Mouse (Mus musculus) adrenal gland, adult 2 months (tissue): ENCODE measurements at regions not wholly inside any gene's neighbourhood (a gene's known extent, or its start where the extent isn't known, plus 50 kb on each side); places are given as distances from the start of the nearest gene placed in this dataset.
"Not testable (repeated sequence)": the region's sequence is repeated elsewhere in the genome, so short reads cannot be mapped to it uniquely, and the experiment has no call there.

Source experiments
- DNase-seq: peaks from one replicate; pipeline ENCODE4 v3.0.0; 2021

DNA sequence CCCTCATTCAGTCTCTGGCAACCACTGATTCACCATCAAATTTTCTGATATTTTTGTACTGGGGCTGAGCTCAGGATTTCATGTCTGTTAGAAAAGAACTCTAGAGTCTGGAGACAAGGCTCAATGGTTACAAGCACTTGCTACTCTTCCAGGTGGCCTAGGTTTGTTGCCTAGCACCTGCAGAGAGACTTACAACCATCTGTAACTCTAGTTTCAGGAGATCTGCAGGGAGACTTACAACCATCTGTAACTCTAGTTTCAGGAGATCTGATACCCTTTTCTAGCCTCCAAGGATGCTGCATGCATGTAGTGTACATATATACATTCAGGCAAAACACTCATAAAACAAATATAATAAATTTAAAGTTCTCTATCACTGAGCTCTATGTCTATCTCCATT is 166.1 kb downstream of the Akr1d1 start:
- no peak for DNase-seq

DNA sequence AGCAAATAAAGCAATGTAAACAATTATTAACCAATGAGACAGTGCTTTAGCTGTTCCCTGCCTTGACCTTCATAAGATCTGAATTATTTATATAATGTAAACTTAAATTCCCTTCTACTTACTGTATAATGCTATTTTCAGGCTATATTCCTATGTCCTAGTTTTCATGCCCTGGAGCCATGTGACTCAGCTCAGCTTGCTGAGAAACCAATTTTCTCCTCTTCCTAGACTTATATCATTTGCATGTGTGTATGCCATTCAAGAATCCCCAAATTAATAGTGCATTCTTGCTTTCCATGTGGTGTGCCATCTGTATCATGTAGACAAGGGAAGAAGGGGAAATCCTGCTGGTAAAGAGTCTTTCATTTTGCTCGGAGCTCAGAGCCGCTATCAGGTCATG is 166.7 kb upstream of the Trim24 start:
- DNase-seq: no peak

DNA sequence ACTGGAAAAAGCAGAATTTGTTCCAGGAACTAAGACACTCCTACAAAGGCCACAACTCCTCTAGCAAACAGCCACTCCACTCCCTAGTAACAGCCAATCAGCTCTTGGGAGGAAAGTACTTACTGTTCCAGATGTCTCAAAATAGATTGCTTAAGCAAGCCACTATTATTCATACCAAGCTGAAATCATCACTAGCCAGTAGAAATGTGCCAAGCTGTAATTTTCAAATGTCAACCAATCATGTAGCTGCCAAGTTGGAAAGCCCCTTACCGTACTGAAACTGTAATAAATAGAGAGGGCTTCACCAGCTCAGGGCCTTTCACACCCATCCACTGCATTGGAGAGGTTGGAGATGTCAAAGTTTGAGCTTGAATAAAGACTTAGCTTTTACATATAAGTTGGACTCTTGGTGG is 164.9 kb upstream of the Trim24 start:
- DNase-seq: peak; percentile 25

DNA sequence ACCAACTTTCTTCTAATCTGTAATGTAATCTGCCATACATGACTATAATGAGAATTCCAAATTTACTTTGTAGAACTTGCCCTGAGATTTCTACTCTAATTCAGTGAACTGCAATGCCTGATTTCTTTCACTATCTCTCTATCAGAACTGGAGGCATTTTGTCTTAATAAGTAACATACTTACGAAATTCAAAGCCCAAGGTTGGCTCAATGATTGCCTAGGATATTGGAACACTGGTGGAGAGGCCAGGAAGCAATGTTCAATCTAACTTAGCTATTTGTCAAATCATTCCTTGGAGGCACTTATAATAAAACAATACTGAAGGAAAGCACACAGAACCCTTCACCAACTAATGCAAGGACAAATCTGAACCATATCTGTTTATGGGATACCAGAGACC is 162.9 kb upstream of the Trim24 start:
- not testable (repeated sequence) for DNase-seq

DNA sequence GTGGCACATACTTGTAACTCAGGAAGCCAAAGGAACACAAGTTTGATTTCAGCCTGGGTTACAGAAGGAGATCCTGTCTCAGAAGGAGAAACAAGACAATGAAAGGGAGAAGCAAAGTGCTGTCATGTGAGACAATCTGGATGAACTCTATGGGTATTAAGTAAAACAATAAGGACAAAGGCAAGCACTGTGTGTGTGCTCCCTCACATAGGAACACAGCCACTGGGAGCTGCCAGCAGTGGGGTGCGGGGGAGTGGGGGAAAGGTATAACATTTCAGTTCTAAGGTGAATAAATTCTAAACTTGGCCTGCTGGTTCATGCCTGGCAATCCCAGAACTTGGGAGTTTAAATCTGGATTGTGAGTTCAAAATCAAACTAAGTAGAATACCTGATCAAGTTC is 158.8 kb upstream of the Trim24 start:
- DNase-seq: no peak

DNA sequence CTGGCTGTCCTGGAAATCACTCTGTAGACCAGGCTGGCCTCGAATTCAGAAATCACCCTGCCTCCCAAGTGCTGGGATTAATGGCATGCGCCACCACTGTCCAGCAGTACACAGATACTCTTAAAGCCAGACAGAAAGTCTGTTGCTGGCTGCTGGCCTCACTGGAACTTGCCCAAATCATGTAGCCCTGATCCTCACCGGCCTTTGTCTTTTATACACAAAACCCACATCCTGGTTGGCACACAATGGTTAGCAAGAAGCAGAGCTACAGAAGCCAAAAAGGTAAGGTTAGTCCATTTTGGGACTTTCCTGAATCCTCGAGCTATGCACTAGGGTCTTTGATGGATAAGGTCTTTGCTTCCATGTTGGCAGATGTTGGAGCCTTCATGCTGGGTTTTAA is 157.2 kb upstream of the Trim24 start:
- no peak for DNase-seq

DNA sequence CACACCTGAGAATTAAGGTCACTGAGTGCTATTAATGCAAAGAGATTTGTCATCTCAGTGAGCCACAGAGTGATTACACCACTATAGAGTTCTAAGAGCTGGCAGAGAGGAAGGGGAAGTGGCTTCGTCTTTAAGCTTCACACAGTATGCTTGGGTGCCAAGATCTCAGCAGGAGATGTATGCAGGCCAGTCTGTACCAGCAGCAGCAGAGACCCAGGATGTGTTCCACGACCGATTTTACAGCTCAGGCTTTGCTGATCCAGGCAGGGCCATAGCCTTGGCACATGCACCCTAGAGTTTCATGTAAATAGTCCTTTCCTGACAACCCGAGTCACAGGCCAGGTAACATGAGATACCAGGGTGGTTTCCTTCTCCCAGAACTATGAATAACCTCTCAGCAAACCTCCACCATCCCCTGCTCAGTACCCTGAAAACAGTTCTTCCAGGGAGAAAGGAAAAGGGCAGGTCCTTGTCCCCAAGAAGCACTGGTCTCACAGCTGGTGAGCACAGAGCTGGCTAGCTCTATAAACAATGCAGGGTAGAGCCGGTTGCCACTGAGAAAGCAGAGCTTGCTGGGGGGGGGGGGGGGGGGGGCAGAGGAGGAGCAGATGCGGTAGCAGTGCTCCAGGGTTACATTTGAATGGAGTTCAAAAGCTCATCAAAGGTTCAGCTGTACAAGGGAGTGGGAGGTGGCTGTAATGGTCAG is 156.2 kb upstream of the Trim24 start:
- DNase-seq: no peak

DNA sequence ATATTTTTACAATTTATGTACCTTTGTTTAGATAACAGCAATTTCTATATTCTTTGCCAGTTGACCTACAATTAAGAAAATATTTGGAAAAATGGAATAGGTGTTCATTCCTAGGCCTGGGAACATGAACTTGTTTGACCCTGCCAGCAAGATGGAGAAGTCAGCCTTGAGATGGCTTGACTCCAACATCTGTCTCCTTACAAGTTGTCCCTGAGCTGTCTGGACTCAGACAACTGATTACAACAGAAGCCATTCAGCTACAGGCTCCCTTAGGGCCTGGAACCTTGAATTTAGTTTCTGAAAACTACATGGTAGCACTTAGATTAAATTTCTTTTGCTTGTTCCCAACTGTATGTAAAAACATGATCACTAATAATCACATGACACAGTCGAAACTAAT is 148.9 kb upstream of the Trim24 start:
- DNase-seq: peak; percentile 74

DNA sequence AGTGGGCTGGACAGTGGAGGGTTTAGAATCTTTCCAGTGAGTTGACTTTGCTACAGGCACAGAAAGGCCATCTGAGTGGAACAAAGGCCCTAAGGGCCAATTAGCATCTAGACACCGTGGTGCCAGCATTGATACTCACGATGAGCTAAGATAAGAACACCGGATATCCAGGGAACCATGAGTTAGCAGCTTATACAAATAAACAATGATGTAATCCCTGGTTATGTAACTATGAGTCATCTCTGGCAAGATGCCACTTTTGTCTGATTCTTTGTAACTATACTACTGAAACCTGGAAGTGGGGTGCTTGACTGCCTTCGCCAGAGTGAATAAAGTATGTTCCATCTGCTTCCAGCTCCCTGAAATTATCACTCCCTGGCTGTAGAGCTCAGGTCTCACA is 147.3 kb upstream of the Trim24 start:
- DNase-seq: peak; percentile 41

DNA sequence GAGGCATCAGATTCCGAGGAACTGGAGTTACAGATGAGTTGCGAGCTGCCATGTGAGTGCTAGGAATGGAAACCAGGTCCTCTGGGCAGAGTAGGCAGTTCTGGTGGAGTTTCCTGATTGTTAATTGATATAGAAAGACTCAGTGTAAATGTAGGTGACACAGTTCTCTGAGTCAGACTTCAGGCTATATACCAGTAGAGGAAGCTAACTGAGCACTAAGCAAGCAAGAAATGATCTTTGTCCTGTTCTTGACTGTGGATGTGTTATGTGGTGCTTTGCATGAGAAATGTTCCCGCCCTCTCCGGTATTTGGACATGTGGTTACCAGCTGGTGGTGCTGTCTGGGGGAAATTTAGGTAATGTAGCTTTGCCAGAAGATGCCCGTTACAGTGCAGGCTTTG is 146.4 kb upstream of the Trim24 start:
- no peak for DNase-seq

DNA sequence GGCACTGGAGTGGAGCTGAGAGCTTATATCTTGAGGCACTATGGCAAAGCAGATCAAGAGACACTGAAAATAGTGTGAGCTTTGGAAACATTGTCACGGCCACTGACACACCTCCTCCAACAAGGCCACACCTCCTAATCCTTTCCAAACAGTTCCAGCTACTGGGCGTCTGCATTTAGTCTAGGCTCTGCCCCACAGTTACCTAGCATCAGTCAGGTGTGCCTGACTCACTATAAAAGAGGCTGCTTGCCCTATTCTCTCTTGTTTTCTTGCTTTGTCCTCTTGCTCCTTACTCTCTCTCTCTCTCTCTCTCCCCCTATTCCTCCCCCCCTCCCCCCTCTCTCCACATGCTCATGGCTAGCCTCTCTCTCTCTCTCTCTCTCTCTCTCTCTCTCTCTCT is 142.0 kb upstream of the Trim24 start:
- no peak for DNase-seq

DNA sequence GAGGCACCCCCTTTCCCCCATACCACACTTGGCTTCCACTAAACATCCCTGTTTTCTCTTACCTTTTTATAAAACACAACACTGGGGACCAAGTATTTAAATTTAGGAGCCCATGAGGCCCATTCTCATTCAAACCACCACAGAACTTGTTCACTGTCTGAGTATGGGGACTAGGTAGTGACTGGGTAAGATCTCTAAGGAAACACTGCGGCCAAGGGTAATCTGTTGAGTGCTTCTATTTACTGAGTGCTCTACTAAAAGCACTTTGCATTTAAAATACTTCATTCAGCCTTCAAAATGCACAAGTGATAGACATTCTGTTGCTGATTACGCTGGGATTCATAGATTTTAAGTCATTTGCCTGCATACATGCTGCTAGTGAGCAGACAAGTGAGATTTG is 141.4 kb upstream of the Trim24 start:
- no peak for DNase-seq

DNA sequence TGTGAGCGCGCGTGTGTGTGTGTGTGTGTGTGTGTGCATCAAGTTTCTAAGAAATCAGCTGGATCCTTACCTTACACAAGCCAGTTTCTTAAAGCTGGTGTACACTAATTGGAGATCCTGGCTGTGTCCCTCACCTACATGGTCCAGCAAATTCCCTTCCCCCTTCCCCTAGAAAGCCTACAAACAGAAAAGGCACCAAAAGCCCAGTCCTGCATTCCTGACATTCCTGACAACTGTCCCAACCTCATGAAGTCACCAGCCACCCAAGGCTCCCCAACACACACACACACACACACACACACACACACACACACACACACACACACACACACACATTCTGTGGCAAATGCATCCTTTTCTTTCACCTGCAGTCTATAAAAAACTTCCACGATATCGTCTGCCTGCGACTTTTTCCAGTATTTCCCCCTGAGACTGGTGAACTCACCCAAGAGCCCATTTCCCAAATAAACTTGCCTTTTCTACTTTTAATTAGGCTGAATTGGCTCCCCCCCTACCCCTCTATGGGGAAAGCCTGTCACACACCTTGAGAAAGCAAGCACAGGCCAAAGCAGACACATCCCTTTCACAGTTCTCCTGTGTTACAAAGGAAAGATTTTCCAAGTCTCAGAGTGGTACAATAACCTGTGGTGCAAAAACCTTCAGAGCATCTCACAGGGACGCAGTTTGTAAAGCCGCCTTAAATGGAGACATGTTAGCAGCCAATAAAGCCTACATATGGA is 139.9 kb upstream of the Trim24 start:
- DNase-seq: no peak

DNA sequence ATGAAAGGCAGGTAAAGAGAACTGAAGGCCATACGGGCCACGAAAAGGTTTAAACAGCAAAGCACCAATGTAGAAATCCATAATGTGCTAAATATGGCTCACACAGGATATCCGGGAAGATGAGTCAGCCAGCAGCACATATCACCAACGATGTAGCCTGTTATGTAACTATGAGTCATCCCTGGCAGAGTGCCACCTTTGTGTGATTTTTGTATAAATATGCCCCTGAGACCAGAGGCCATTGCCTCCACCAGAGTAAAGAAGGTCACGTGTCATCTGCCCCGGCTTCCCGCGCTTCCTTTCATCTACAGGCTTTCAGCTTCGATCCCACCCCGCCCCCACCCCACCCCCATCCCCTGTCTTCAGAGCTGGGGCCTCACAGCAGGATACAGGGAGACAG is 138.2 kb upstream of the Trim24 start:
- DNase-seq: peak; percentile 88

DNA sequence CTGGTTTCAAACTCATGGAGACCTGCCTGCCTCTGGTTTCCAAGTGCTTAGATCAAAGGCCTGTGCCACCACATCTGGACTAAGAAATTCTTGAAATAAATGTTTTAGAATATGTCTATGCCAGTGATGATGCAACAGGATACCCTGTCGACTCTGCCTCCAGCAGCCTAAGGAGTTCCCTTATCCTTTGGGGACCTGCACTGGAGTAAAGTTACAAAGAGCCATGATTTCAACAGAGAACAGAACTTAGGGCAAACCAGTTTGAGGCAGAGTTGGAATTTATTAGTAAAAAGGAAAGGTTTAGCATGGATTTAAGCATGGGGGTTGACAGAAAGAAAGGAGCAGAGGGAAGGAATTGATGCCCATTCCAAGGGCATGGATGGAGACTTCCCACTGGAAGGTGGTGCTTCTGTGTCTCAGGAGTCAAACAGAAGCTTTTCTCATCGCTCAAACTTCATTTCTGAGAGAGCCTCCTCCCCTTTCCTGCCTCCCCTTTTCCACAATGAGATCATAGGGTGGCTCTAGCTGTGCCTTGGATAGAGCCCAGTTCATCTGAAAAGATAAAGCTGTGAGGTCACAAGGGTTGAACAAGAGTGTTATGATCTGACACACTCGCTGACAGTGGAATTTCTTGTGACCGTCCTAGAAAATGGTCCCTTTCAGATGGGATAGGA is 135.2 kb upstream of the Trim24 start:
- peak; percentile 38 for DNase-seq

DNA sequence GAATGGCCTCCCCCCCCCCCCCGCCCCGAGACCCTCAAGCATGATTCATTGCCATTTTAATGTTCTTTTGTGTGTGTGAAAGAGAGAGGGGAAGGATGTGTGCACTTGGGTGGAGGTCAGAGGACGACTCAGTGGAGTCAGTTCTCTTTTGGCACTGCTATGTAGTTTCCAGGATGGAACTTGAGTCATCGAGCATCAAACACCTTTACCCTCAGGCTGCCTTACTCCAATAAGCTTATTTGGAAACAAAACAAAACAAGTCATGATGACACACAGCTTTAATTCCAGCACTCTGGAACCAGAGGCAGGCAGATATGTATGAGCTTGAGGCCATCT is 134.7 kb upstream of the Trim24 start:
- DNase-seq: peak; percentile 33

DNA sequence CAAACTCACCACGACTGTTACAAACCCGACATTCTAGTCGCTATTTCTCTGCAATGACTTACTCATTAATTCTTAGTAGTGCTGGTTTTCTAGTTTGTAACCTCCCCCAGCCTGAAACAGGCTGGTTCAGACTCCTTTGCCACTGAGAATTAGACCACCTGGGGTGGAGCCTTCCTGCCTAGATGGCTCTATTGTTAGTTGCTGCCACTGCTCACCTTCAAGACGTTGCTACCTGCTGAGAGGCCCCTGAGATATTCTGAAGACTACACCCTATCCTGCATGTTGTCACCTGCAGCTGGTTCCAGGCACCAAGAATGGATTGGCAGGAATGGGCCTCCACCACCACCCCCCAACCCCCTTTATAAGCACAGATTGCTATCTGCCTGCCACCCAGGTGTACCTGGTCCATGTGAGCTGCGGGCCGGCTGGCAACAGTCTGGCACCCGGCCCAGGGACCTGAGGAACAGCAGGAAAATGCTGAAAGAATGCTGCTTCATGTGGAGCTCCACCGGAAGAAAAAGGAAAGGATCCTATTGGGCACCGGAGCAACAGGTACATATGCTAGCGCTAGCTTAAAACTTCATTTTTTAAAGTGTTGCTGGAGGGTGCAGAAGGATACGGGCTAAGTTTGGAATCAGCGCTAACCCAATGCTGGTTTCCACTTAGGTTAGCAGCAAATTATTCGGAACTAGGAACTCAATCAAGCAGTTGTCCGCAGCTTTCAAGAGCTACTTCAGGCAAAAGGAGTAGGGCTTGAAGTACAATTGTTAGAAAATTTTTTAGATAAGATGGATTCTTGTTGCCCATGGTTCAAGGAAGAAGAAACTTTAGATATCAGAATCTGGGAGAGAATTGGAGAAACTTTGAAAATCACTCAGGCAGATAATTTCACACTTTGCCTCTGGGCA is 129.4 kb upstream of the Trim24 start:
- no peak for DNase-seq

DNA sequence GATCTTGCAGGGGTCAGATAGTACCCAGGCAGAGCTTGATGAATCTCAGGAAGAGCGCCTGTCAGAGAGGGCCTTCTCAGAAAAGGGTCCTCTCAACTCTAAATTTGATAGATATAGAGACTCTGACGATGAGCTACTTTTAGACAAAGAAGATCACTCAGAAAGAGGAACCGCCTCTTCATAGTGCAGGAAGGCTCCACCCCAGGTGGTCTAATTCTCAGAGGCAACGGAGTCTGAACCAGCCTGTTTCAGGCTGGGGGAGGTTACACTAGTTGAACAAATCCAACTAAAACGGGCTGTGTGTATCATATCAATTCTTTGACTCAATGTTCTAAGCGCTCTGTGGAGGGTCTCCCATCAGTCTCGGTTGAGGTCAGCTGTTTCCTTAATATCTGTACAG is 128.7 kb upstream of the Trim24 start:
- DNase-seq: not testable (repeated sequence)

DNA sequence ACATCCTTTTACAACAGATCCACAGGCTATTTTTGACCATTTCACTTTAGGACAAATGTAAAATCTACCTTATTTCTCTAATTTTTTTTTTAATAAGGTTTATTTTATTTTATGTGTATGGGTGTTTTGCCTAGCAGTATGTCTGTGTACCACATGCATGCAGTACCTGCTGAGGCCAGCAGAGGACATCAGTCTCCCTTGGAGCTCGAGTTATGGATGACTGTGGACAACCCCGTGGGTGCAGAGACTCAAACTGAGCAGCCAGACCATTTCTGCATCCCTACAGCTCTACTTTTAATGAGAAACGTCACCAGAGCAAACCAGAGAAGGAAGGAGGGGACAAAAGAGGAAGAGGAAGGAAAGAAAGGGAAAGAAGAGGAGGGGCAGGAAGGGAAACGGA is 125.9 kb upstream of the Trim24 start:
- no peak for DNase-seq

DNA sequence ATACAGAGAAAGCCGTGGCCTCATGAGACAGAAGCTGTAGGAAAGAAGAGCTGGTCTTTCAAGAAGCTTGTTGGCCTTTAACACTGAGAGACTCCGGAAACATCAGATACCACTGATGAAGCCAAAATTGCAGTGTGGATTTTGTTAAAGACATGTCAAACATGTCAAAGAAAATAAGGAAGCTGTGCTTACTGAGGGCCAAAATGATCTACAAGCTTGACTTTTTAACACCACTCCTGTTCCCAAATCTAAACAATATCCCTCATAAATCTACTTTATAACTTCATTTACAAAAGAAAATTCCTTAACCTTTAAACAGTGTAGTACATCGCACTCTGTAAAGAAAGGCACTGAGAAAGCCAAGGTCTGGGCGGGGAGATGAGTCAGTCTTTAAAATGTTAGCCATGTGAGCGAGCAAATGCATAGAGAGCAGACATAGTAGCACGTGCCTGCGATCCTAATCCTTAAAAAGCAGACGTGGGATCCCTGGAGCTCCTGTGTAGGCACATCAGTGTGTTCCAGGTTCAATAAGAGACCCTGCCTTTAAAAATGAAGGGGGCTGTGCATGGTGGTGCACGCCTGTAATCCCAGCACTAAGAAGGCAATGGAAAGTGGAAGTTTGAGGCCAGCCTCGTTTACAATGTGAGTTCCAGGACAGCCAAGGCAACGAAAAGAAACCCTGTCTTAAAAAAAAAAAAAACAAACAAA is 125.1 kb upstream of the Trim24 start:
- peak; percentile 33 for DNase-seq

DNA sequence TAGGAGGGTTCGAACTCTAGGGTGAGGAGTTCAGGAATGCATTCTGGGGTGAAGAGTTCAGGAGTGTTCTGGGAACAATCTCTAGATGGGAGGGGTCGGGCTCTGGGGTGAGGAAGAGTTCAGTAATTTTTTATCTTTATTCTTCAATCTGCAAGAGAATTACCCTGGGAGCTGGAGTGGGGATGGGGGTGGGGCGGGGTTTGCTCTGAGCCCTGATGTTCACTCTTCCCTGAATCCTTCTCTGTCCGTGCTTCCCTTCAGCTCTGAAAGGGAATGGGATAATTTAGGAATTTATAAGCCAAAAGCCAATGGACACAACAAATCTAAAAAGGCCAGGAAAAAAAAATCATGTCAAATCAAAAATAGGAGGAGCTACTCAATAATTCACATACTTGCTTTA is 122.8 kb upstream of the Trim24 start:
- not testable (repeated sequence) for DNase-seq
